Mouse (Mus musculus) right cerebral cortex, adult 18-20 months (tissue): ENCODE measurements around the gene Oaf.

ENCODE experiments used
- DNase-seq: peaks from one replicate; pipeline ENCODE4 v3.0.0; 2022; ENCODE audit warnings: mixed read lengths

Gene Oaf

DNA sequence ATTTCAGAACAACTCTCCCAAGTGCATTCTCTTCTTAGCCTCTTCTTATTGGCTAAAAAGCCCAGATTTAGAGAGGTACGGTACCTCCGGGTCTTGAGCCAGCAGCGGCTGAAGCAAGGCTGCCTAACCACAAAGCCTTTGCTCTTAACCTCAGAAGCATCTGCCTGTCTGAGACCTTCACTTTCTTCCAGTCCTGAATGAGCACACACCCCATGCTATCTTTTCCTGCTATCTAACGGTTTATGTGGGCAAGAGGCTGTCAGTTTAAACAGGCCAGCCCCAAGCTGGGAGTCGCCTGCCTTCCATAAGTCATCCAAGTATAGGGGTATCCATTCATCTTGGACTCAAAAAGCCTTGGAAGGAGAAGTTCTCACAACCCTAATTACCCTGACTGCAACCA is 2.7 kb upstream of the Oaf start:
- no peak for DNase-seq

DNA sequence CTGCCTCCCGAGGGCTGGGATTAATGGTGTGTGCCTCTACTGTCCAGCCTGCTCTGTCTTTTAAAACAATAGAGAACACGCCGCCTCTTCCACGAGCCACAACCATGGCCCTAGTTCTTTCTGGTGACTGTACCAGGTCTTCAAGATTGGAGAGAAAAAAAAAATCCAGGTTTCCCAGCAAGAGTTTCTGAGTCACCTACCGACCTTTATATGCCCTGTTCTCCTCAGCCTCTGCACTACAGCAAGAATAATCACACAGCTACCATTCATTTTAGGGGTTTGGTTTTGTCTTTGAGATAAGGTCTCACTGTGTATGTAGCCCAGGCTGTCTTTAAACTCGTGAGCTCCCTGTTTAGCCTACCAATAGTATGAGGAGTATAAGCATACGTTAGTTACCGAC is 2.3 kb upstream of the Oaf start:
- DNase-seq = no peak

DNA sequence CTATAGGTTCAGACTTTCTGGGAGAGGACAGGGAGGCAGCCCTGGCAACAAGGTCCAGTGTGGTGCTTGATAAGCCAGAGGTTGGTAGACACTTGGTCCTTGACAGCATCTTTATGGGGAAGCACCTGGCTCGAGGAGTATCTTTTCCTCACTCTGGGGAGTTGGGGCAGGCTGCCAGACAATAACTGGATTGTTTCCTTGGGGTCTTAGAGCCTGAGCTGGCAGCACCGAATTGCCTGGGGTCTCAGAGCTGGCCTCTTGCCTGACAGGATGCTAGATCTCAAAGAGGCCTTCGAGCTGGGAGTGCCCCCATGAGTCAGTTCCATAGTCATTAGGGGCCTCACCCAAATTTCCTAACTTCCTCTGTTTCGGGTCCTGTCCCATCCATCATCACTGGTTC is 1.6 kb upstream of the Oaf start:
- no peak for DNase-seq

DNA sequence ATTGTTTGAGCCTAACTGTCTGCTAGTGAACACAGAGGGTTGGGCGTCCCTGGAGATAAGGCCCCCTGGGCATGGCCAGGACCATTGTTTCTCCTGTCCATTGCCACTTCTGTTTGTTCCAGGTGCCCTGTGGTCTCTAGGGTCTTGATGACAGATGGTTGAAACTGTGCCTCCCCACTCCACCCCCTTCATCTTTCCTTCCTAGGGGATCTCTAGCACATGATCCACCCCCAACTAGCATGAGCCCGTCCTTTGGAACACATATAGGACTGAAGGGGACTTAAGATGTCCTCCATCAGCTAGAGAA is 836 bp upstream of the Oaf start:
- DNase-seq = no peak

DNA sequence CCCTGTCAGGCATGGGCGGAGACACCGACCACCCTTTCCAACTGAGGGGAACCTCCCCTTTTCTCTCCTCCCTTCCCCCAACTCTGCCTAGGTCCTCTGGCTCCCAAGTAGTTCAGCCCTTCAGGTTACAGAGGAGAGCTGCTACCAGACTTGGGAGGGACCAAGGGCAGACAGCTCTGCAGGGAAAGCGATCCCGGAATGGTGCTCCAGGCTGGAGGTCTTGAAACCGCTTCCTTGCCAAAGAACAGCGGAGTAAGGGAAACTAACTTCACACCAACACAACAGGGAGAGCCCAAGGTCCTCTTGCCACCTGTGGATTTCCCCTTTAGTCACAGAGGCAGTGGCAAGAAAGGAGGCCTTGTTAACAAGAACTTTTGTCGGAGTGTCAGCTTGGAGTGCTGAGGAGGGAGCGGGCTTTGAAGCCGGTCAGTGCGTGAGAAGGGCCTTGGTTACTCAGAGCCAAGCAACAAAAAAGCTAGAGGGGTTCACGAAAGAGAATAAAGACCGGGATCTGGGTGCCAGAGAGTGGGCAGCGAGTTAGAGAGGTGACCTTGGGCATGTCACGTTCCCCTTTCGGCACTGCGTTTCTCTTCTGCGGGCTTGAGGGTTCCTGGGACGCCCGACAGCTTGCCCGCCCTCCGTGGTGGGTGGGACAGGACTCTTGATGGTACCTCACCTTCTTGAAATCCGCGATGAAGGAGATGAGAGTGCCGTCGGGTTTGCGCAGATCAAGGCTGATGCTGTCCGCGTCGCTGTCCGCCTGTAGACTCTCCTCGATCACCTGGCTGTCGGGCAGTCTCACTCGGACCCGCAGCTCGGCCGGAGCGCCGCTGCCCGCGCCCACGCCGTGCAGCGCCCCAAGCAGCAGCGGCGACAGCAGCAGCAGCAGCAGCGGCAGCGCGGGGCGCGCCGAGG is 823 bp downstream of the Oaf start:
- DNase-seq = no peak

DNA sequence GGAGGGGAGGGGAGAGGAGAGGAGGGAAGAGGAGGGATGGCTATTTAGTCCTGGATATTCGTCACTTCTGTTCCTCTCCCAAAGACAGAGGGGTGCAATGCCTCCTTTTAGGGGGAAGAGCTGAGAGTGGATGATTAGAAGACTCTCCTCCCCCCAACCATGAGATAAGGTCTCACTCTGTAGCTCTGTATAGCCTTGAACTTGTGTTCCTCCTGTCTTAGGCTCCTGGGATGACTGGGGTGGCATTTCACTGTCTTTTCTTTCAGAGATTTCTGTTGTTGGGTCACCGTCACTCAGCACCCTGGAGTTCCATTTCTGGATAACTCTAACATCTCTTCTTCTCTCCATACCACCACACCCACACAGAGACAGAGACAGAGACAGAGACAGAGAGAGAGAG is 1.5 kb downstream of the Oaf start:
- no peak for DNase-seq

DNA sequence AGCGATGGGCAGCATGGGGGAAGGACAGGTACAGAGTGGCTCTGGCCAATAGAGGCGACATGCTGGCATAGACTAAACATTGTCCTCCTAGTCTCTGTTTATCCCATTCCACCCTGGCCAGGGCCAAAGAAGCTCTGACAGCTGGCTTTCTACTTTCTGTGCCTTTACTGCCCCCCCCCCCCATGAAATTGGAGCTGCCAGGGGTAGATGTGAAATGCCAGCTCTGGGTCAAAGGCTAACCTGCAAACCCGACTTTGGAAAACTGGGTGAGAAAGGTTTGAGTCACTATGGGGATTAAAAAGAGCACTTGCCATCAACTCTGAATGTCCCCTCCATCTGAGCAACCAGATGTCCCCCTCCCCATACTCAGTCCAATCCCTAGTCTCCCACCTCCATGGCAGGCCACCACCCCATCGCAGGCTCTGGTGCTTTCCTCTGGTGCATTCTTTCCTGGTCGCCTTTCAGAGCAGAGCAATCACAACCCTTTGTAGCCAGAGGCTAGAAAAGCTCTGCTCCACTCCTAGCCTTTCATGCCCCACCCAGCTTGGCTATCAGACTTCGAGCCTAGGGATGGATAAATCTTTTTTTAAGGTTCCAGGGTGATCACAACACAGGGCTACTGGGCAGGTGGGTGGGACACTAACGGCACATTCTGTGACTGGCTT is 2.5 kb downstream of the Oaf start:
- DNase-seq = no peak

DNA sequence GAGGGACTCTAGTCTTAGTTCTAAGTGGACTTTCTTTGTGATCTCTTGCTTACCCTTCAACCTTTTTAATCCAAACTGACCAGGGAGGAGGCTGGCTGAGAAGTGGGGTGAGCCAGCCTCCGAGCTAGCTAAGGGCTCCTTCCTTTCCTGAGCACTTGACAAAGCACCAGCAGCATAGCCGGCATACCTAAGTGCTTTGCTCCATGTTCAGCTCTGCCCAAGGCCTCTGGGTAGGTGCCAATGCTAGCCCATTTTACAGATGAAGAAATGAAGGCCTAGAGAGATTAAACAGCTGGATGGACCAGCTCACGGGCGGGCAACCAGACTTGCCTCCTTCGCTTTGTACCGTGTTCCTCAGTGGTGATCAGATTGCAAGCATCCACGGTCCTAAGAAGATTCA is 3.1 kb downstream of the Oaf start:
- DNase-seq = no peak

DNA sequence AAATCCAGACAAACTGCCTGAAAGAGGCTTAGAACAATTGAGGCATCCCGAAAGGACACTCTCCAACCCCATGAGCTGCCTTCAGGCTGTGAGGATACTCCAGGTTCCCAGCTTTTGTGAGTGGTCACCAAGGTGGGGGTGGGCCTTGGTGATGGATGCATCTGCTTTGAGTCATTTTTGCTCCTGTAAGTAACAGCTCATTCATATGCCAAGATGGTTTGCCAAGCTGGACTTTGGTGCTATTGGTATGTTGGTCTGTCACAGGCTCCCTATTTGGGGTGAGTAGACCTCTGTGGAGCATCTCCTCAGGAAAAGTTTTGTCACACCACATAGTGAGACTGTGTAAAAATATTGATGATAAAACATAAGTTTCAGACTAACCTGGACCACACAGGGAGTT is 3.6 kb downstream of the Oaf start:
- no peak for DNase-seq

DNA sequence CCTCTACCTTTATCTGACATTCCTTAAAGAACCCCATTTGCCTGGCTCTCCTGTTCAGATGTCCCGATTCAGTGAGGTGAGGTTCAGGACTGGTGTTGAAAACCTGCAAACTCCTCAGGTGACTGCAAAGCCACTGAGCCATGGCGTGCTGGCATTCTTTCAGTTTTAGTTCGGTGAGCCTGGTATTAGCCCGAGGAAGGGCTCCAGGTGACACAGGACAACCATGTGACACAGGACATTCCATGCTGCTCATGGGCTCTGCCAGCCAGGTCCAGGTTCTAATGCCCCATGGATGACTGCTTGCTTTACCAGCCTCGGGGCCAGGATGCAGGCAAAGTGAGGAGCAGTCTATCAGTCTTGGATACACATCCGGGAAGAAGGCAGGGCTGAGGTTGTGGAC is 4.4 kb downstream of the Oaf start:
- no peak for DNase-seq

DNA sequence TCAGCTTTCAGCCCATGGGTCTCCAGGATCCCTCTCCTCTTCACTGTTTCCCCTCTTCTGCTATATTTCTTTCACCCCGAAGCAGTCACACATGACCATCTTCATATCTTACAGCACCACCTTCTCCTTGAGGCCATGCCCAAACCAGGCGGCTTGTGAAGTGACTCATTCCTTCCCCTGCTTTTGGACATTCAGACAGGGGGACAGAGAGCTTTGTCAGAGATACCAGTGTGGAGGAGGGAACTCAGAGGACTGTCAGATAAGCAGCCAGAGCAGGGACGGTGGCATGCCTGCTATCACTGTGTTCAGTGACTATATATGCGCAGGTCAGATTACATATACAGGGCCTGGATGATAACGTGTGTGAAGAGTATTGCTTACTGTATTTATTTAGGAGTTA is 5.2 kb downstream of the Oaf start:
- no peak for DNase-seq

DNA sequence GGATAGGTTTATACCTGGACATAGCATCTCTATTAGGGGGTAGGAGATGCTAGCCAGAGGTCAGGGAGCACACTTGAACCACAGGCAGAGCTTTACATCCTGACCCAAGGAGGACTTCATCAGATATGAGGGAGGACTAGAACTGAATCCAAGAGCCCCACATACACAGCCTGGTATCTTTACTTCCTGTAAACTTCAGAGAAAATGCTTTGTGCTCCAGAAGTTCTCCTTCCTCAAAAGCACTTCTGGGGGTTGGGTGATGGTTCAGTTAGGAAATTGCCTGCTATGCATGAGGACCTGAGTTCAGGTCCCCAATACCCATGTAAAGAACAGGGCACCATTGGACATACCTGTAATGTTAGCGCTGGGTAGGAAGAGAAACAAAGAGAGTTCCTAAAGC is 6.2 kb downstream of the Oaf start:
- DNase-seq = no peak

DNA sequence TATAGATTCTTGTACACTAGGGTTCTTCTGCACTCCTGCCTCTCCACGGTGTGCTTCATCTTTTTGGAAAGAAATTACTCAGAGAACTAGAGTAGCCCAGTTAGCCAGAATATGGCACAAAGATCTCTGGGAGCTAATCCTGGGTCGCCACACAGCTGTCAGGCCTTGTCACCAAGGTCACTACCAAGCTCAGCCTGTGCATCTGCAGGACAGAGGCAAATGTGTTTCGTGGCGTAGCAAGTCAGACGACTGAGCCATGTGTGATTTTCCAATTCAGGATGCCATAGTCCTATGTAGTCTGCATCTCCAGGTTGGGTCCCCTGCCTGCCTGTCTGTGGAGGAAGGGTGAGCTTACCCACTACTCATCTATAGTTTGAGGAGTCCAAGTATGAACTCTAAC is 6.7 kb downstream of the Oaf start:
- no peak for DNase-seq

DNA sequence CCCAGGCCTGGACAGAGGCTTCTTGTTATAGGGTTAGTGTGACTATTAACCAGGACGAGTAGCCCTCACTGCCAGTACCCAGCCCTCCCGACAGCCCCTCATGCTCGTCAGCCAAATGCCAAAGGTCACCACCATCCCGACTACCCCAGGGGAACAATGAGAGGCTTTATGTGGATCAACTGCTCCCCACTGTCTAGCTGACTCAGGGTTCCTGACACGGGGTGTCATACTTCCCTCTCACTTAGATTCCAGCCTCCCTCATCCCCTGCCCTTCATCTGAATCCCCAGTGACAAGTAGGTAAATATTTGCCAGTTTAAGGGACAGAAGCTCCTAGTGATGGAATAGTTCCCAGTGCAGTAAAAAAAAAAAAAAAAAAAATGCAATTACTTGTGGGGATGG is 7.4 kb downstream of the Oaf start:
- DNase-seq = no peak

DNA sequence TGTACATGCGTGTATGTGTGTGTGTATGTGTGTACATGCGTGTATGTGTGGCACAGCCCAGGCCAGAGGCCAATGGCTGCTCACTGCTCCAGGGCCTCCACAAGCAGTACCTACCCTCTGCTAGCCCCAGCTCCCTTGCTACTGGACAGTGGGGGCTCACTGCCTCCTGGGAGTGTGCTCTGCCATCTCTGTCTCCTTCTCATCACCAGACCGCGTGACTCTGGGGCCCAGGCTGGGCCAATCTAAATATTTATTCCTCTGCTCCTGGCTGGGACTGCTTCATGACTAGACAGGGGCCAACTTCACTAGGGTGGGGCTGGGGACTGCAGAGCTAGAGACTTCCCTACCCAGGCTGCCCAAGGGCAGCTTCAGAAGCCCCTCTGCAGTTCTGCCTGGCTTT is 7.9 kb downstream of the Oaf start:
- DNase-seq = no peak

DNA sequence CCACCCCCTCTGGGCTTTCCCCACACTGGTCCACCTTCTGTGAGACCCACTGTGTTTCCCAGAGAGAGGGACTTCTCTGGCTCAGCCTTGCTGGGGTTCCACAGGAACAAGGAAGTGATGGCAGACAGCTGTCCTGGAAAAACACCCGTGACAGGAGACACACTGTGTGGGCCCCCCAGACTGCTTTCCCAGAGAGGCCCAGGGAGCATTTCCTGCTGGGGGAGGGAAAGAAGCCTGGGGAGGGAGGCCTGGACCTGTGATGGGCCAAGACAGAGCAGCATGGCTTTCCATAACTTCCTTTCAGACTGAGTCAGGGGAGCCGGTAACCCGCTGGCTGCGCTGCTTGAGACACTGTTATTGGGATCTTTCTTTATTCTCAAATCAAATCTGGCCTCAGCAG is 8.8 kb downstream of the Oaf start:
- no peak for DNase-seq

DNA sequence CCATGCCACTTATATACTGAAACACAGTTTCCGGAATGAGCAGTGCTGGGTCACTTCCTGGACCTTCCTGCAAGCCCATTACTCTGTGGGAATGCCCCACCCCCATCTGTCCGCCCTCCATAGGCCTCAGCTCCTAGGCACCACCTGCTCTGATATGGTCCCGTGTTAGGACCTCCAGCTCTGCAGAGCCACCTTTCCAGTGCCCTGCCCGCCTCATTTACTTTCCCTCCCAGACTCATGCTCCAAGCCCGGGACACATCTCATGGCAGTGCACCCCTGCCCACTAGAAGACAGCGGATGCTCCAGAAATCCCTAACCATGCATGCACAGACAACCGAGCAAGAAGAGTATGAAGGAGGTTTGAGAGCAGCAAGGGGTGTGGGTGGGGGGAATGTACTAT is 9.7 kb downstream of the Oaf start:
- DNase-seq = no peak

DNA sequence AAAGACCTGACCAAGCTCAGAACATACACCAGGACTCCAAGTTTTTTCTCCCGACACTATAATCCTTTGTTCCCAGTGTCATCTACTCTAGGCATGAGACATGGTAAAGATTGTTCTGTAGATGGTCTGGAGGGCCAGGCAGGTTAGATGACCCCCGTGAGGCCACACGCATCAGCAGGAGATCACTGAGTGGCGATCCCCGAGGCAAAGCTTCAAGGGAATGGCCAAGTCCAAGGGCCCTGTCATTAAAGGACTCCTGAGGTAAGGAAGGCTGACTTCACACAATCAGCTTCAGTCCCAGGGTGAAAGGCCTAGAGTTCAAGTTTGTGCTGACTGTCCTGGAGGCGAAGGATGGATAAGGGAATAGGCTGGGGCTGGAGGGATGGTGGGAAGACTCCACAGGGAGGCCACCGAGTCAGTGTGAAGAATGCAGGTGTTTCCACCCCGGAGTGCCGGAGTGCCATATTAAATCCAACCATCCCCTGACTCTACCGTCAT is 10.3 kb downstream of the Oaf start:
- DNase-seq = no peak

DNA sequence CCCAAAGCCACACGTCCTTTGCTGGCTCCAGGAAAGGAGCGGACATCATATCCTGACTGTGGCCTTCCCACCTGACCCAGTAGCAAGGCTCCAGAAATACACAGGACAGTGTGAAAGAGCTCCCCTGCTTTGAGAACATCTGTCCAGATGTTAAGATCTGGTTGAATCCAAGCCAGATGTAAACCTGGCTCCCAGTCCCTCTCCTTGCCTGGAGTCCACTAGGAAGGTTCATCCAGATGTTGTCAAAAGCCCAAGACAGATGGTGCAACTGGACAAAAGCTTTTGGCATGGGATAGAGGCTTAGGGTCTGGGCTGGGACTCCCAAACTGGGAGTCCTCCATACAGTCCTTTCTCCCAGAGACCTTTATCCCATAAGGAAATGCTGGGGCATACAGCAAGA is 11.0 kb downstream of the Oaf start:
- no peak for DNase-seq

DNA sequence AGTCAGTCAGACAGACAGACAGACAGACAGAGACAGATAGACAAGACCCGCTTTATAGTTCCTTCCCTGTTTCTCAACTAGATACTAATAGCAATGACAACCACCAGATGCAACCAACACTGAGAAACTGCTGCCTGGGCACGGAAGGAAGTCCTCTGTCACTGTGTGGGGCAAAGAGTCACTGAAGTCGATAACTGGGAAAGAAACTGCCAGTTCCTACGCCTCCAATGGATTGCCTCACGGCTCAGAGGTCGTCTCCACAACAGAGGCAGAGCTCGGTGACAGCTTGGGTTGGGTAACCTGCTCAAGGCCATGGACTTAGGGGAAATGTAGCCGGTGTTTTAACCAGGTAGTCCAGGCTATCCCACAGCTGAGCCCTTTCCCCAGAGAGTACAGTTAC is 12.1 kb downstream of the Oaf start:
- DNase-seq = no peak

DNA sequence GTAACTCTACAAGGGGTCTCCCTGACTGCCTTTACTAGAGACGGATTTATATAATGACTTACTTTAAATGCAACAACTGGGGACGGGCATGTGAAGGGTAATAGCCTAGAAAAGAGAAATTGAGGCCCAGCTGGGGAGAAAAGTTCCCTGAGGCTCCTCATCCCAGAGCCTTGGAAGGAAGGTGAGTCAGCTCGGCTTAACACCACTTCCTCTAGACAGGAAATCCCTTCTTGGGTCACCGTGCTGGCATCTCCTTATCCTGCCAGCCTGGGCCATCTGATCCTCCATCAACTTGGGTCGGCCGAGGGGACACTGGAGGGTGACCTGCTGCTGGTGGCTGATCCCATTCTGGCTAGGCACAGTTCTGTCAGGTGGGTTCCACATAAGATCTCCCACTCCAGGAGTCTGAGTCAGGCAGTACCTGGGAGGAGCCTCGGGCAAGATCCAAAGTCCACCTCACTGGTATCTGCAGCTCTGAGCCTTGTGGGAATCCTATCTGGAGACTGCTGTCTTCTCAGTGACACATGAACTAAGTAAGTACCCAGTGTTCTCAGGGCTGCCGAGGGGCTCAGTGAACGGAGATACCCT is 13.0 kb downstream of the Oaf start:
- no peak for DNase-seq

DNA sequence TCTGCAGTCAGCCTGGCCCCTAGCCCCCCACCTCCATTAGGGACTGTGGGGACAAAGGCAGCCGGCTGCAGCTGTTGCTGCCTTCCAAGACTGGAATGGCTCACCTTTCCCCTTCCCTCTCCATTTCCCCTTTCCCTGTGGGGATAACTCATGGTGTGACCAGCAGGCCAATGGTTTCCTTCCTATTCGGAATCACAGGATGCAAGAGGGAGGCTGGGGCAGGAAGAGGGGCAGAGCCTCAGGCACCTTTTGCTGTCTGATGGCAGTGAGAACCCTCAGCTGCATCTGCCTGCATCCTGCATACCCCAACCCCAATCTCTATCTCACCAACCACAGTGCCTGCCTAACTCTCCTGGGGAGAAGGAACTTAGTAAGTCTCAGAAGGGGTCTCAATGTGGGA is 14.2 kb downstream of the Oaf start:
- no peak for DNase-seq

DNA sequence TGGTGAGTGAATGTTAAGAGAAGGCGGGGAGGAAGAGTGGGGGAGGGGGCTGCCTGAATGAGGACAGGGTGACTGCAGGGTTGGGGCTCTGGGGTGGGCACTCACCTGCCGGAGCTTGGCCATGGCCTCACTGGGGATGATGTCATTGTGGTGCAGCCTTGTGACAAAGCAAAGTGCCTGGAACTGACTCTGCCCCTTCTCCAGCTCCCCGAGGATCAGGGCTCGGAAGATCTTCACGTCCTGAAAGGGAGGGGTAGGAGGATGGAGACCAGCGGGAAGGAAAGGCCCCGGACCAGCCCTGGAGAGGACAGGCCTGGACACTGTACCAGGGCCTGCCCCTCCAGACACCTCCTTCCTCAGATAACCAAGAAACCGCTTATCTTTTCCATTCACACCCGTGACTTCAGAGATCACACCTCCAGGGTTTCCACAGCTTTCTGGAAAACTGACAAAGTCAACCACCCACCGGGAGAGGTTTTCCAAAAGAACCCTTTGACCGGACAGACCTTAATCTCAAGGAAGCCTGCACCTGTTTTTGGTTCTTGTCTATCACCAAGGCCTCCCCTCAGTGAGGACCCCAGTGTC is 14.8 kb downstream of the Oaf start:
- DNase-seq = no peak

DNA sequence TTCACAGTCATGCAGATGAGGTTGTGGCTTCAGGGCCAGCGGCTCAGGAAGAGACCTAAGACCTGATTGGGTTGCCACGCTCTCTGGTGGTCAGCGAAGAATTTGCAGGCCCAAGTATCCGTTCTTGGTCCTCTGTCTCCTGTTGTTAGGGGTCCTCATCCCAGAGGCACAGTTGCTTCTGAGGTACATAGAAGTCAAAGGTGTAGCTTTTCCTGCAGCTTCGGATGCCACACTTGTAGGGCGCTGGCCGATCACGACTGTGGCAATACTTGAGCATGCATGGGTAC is 17.3 kb downstream of the Oaf start:
- no peak for DNase-seq
